14 mouse cellular contexts compared by ENCODE assay signal in the genomic region with DNA sequence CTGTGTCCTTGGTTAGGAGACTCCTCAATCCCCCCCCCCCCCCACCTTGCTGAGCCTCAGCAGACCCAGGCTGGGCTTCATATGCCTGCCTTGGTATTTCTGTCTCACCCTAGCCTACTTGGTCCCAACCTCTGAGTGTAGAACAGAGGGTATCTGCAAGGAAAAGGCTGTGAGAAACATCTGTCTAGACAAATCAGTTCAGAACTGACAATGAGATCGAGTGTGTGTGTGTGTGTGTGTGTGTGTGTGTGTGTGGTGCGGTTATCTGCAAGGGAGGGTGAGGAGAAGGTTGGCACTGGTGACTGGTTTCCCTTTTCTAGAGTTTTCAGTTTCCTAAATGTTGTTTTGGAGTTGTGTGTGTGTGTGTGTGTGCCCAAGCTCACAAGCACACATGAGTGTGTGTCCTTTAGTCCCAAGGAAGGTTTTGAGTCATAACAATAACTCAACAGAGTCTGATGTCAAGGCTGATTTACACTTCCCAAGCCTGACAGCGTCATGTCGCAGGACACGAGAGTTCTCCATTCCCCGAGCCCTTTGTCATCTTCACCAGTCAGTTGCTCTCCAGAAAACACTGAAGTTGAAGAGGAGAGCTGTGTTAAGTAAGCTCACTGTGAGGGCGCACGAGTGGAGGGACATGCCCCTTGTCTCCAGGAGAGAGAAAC. TPM values are rescaled to one million over a fixed set of nuclear protein-coding genes. Genes with fewer than 3 reads are reported as not detected.
"Had no signal": no experiment of that assay in that cellular context is flagged by ENCODE, and none has a peak within 500 bp of the region (broad histone marks: within the 10 kb centered on the region; RNA-seq: fewer than 3 reads in every experiment).

No protein-coding gene starts in this region.

- DNase-seq: kidney, postnatal 25 days; lung, embryonic 14.5 days; lung, postnatal 10 days; lung, postnatal 4 days; right cerebral cortex, adult 18-20 months; right cerebral cortex, postnatal 25 days; thymus, adult 18-20 months; thymus, postnatal 14 days had no signal

- H3K4me3 ChIP-seq: limb, embryonic 15.5 days; liver, embryonic 12.5 days; midbrain, embryonic 13.5 days; myocyte; neural tube, embryonic 15.5 days had no signal

- H3K9me3 ChIP-seq: limb, embryonic 15.5 days; liver, embryonic 12.5 days; midbrain, embryonic 13.5 days; neural tube, embryonic 15.5 days had no signal

- H3K36me3 ChIP-seq: limb, embryonic 15.5 days; liver, embryonic 12.5 days; midbrain, embryonic 13.5 days; neural tube, embryonic 15.5 days had no signal

- H3K27me3 ChIP-seq: limb, embryonic 15.5 days; midbrain, embryonic 13.5 days; neural tube, embryonic 15.5 days had no signal

- ATAC-seq: liver, embryonic 12.5 days; midbrain, embryonic 13.5 days had no signal

RNA-seq across cellular contexts. Expression of gene Cpsf4l, which starts 52.5 kb away (rescaled TPM):
- polyA plus RNA-seq: small intestine, adult 2 months had no signal
